Mouse (Mus musculus) ES-Bruce4 (cell line): ENCODE measurements at regions not wholly inside any gene's neighbourhood (a gene's known extent, or its start where the extent isn't known, plus 50 kb on each side); places are given as distances from the start of the nearest gene placed in this dataset.

ENCODE experiments used
- H3K27ac ChIP-seq: 2 replicates; pipeline ENCODE4 v1.5.1; 2012; ENCODE audit warnings: low read length, inconsistent platforms; ENCODE audit not compliant: insufficient read depth
- H3K27me3 ChIP-seq: 2 replicates; pipeline ENCODE4 v1.6.1; 2012; ENCODE audit warnings: mild to moderate bottlenecking, low read length, inconsistent platforms; ENCODE audit not compliant: control insufficient read depth, poor library complexity, insufficient read depth, severe bottlenecking
- H3K36me3 ChIP-seq: 2 replicates; pipeline ENCODE4 v1.6.1; 2012; ENCODE audit warnings: inconsistent platforms, mild to moderate bottlenecking, low read length, moderate library complexity; ENCODE audit not compliant: control insufficient read depth, poor library complexity, insufficient read depth, severe bottlenecking
- H3K4me1 ChIP-seq: one replicate; pipeline ENCODE4 v1.8.1; 2011; ENCODE audit warnings: low read length; ENCODE audit not compliant: control insufficient read depth, insufficient read depth
- H3K4me3 ChIP-seq: 2 replicates; pipeline ENCODE4 v1.5.1; 2011; ENCODE audit warnings: low read depth, mild to moderate bottlenecking, low read length
- H3K9ac ChIP-seq: 2 replicates; pipeline ENCODE4 v1.6.1; 2012; ENCODE audit warnings: low read depth, mild to moderate bottlenecking, inconsistent platforms; ENCODE audit not compliant: poor library complexity, severe bottlenecking
- H3K9me3 ChIP-seq: replicated peaks from 2 replicates; pipeline ENCODE4 v1.6.1; 2012; ENCODE audit warnings: mild to moderate bottlenecking, low read length, inconsistent platforms; ENCODE audit not compliant: control insufficient read depth, poor library complexity, insufficient read depth, severe bottlenecking
- CTCF ChIP-seq: IDR thresholded peaks from one replicate; pipeline ENCODE4 v1.8.1; 2011; ENCODE audit warnings: low read depth, low read length
- EP300 ChIP-seq: IDR thresholded peaks from 2 replicates; pipeline ENCODE4 v1.6.1; 2011; ENCODE audit warnings: low read depth, low read length; ENCODE audit not compliant: insufficient read depth
- POLR2A ChIP-seq: IDR thresholded peaks from one replicate; pipeline ENCODE4 v1.8.1; 2011; ENCODE audit warnings: low read length; ENCODE audit not compliant: insufficient read depth

- no peaks in the 10 kb centered on the region for H3K27me3 ChIP-seq
- H3K4me1 ChIP-seq, result no peaks in the 10 kb centered on the region
- TF ChIP-seq POLR2A (no peak), EP300 (no peak), CTCF (no peak)
- no peaks in the 10 kb centered on the region for H3K36me3 ChIP-seq
- H3K9ac ChIP-seq, result no peak overlapping the region
- no peaks in the 10 kb centered on the region; the same call in 1 of the 2 replicates for H3K9me3 ChIP-seq
- H3K4me3 ChIP-seq, result no peak overlapping the region
- H3K27ac ChIP-seq, result no peak overlapping the region
Observed at GRCm38 (mm10) chr13:97639656-97640055, 120.8 kb downstream of the Gm10260 start.

- H3K9ac ChIP-seq, result no peak overlapping the region
- H3K9me3 ChIP-seq, result no peaks in the 10 kb centered on the region; the same call in 1 of the 2 replicates
Observed at GRCm38 (mm10) chr13:97638457-97639088, 121.9 kb downstream of the Gm10260 start.

GRCm38 (mm10) chr13:97637506-97637905 lies 122.9 kb downstream of the Gm10260 start:
- Histone ChIP-seq H3K9ac (no peak overlapping the region), H3K27me3 (no peaks in the 10 kb centered on the region), H3K4me1 (no peaks in the 10 kb centered on the region), H3K9me3 (no peaks in the 10 kb centered on the region; the same call in 1 of the 2 replicates), H3K27ac (no peak overlapping the region), H3K4me3 (no peak overlapping the region), H3K36me3 (no peaks in the 10 kb centered on the region)
- TF ChIP-seq EP300, result no peak
- no peak for TF ChIP-seq CTCF
- no peak for TF ChIP-seq POLR2A

More at GRCm38 (mm10) chr13:97638457-97639088, 121.9 kb downstream of the Gm10260 start:
- no peaks in the 10 kb centered on the region for H3K36me3 ChIP-seq
- no peak overlapping the region for H3K4me3 ChIP-seq
- no peaks in the 10 kb centered on the region for H3K27me3 ChIP-seq
- H3K4me1 ChIP-seq, result no peaks in the 10 kb centered on the region
- no peak overlapping the region for H3K27ac ChIP-seq
- no peak for TF ChIP-seq CTCF
- TF ChIP-seq POLR2A, result no peak
- TF ChIP-seq EP300, result no peak

- H3K4me1 ChIP-seq, result no peaks in the 10 kb centered on the region
- H3K36me3 ChIP-seq, result no peaks in the 10 kb centered on the region
- no peak overlapping the region for H3K4me3 ChIP-seq
- TF ChIP-seq EP300, result no peak
- no peak for TF ChIP-seq CTCF
- no peaks in the 10 kb centered on the region; the same call in 1 of the 2 replicates for H3K9me3 ChIP-seq
- H3K27ac ChIP-seq, result no peak overlapping the region
- H3K27me3 ChIP-seq, result no peaks in the 10 kb centered on the region
- H3K9ac ChIP-seq, result no peak overlapping the region
Observed at GRCm38 (mm10) chr13:97634041-97634788, 126.2 kb downstream of the Gm10260 start.

DNA sequence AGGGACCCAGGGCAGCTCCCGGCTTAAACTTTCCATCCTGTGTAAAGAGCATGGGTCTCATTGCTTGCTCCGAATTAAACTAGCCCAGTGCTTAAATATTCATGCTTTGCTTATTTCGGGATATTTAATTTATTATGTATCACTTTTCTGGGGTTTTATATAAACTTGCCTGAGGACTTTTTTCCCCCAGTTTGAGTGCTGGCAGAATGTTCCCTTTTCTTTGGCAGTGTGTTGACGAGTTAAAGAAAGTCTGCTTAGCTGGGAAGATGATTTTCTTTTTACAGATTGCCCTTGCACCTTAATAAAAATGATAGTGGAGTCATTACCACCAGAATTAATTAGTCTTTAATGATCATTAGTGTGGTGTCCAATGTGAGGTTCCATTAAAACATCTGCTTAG lies 126.9 kb downstream of the Gm10260 start:
- no peaks in the 10 kb centered on the region for H3K36me3 ChIP-seq
- H3K27me3 ChIP-seq, result no peaks in the 10 kb centered on the region
- H3K9me3 ChIP-seq, result no peaks in the 10 kb centered on the region; the same call in 1 of the 2 replicates
- TF ChIP-seq CTCF (no peak), EP300 (no peak), POLR2A (no peak)
- no peak overlapping the region for H3K27ac ChIP-seq
- H3K9ac ChIP-seq, result no peak overlapping the region
- no peak overlapping the region for H3K4me3 ChIP-seq
- no peaks in the 10 kb centered on the region for H3K4me1 ChIP-seq

DNA sequence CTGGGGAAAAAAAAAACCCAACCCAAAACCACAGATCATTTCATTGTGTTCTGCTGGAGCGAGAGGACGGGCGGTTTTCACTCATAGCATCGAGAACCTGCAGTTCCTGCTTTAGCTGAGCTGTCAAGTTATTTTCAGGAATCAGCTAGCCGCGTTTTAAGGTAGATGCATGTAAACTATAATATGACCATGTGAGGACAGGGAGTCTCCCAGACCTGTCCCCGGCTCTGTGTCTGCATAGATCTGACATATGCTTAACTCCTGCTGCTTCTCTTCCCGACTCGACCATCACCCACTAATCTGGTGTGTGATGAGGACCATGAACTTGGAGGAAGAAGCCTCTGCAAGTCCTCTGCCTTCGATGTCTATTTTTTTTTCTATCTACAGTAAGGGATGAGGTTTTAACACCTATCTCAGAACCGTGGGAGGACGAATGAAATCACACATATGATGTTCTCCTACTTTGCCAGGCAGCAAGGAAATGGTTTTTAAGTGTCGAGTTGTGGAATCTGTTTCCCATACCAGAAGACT lies 128.5 kb downstream of the Gm10260 start:
- H3K27me3 ChIP-seq, result no peaks in the 10 kb centered on the region
- no peak overlapping the region for H3K9ac ChIP-seq
- H3K27ac ChIP-seq, result no peak overlapping the region
- H3K4me3 ChIP-seq, result no peak overlapping the region
- H3K36me3 ChIP-seq, result no peaks in the 10 kb centered on the region
- no peaks in the 10 kb centered on the region for H3K4me1 ChIP-seq
- TF ChIP-seq POLR2A (no peak), CTCF (no peak), EP300 (no peak)
- H3K9me3 ChIP-seq, result no peaks in the 10 kb centered on the region
